In genomic region chr12:84650234-84650633, GRCm38 (mm10) we compare ENCODE assay signal across 23 mouse cellular contexts. TPM values are rescaled to one million over a fixed set of nuclear protein-coding genes. Genes with fewer than 3 reads are reported as not detected.
A peak's percentile ranks its signal among the peaks of the same experiment; 100 is the strongest.
DNase-seq lines count a peak whose midpoint lies in the region; ATAC-seq and TF ChIP-seq lines count a peak whose summit lies in the region.
"Had no signal": no experiment of that assay in that cellular context is flagged by ENCODE, and none has a peak within 500 bp of the region (broad histone marks: within the 10 kb centered on the region; RNA-seq: fewer than 3 reads in every experiment).

No protein-coding gene starts in this region.

- no peaks in the 10 kb centered on the region for H3K4me1 ChIP-seq in midbrain, embryonic 11.5 days (ENCODE audit: control insufficient read depth, insufficient read depth, low read length)
- H3K4me1 ChIP-seq in midbrain, postnatal 0 days (ENCODE audit: insufficient read depth, low read length): no peaks in the 10 kb centered on the region
- peaks cover 0 to 13% of the 10 kb centered on the region in 2 experiments; a peak in 1 of 4 replicates for H3K4me1 ChIP-seq in ES-E14 (ENCODE audit: control insufficient read depth in 2 of 2, insufficient read depth in 2 of 2, low read length in 2 of 2, poor library complexity in 1 of 2)
- H3K4me1 ChIP-seq in hindbrain, embryonic 13.5 days (replicated peaks): 0 out of 2 replicates have a peak, but pooled peaks cover 2% of the 10 kb centered on the region
- H3K4me1 ChIP-seq: embryonic facial prominence, embryonic 12.5 days; forebrain, embryonic 15.5 days; heart, embryonic 15.5 days; hindbrain, embryonic 15.5 days had no signal

- no peaks in the 10 kb centered on the region for H3K9me3 ChIP-seq in midbrain, embryonic 11.5 days (ENCODE audit: control insufficient read depth, low read length)
- H3K9me3 ChIP-seq in midbrain, postnatal 0 days (ENCODE audit: low read length): no peaks in the 10 kb centered on the region
- no peaks in the 10 kb centered on the region for H3K9me3 ChIP-seq in ES-E14 (ENCODE audit: control insufficient read depth, insufficient read depth, low read depth, low read length)
- H3K9me3 ChIP-seq in hindbrain, embryonic 13.5 days: no peaks in the 10 kb centered on the region
- H3K9me3 ChIP-seq: embryonic facial prominence, embryonic 12.5 days; forebrain, embryonic 15.5 days; heart, embryonic 15.5 days; hindbrain, embryonic 10.5 days; hindbrain, embryonic 15.5 days had no signal

- no peak overlapping the region for H3K27ac ChIP-seq in midbrain, embryonic 11.5 days (ENCODE audit: low read depth, low read length)
- H3K27ac ChIP-seq in midbrain, postnatal 0 days (ENCODE audit: low read depth, low read length): no peak overlapping the region
- no peak overlapping the region for H3K27ac ChIP-seq in ES-E14 (ENCODE audit: insufficient read depth, low read depth, low read length, poor library complexity, severe bottlenecking)
- no peak overlapping the region for H3K27ac ChIP-seq in hindbrain, embryonic 13.5 days
- H3K27ac ChIP-seq: embryonic facial prominence, embryonic 12.5 days; forebrain, embryonic 15.5 days; heart, embryonic 15.5 days; hindbrain, embryonic 15.5 days had no signal

- no peak for ATAC-seq in midbrain, embryonic 11.5 days (ENCODE audit: low FRiP score)
- no peak for ATAC-seq in midbrain, postnatal 0 days (ENCODE audit: low FRiP score)
- no peak for ATAC-seq in hindbrain, embryonic 13.5 days (ENCODE audit: low FRiP score)
- ATAC-seq: activated CD4-positive, CD25-positive, alpha-beta regulatory T cell, adult 4 months; forebrain, embryonic 15.5 days; intestine, embryonic 16.5 days; Patski had no signal

- TF ChIP-seq CTCF in midbrain, postnatal 0 days (IDR thresholded peaks at IDR 0.05): no peak

- 90% methylated on average over 13 of the region's 13 CpGs for WGBS in midbrain, embryonic 11.5 days
- WGBS in midbrain, postnatal 0 days: 88% methylated on average over 12 of the region's 13 CpGs
- WGBS in hindbrain, embryonic 13.5 days: 80% methylated on average over 13 of the region's 13 CpGs

- no peak overlapping the region for H3K9ac ChIP-seq in midbrain, embryonic 11.5 days (ENCODE audit: low read length)
- H3K9ac ChIP-seq in midbrain, postnatal 0 days (replicated peaks; ENCODE audit: low read length, poor library complexity, severe bottlenecking): no peak overlapping the region
- H3K9ac ChIP-seq in ES-E14 (ENCODE audit: insufficient read depth, low read depth, low read length, poor library complexity, severe bottlenecking): peak overlapping the region; percentile 26
- no peak overlapping the region for H3K9ac ChIP-seq in hindbrain, embryonic 13.5 days
- H3K9ac ChIP-seq: embryonic facial prominence, embryonic 12.5 days; forebrain, embryonic 15.5 days; heart, embryonic 15.5 days; hindbrain, embryonic 15.5 days had no signal

- in situ Hi-C loops in ES-E14 (cut with MboI; ENCODE audit: low sequenced_read_pairs in 2 of 2, unreplicated experiment in 2 of 2): loop anchor here in 1 of 2 experiments (10.0 kb wide), 1 partner anchor 105 kb away; no protein-coding TSS in a partner anchor

- H3K4me2 ChIP-seq in midbrain, embryonic 11.5 days: no peak overlapping the region
- H3K4me2 ChIP-seq in midbrain, postnatal 0 days (ENCODE audit: low read depth, low read length, poor library complexity, severe bottlenecking): no peak overlapping the region
- H3K4me2 ChIP-seq in hindbrain, embryonic 13.5 days: no peak overlapping the region
- H3K4me2 ChIP-seq: embryonic facial prominence, embryonic 12.5 days; forebrain, embryonic 15.5 days; heart, embryonic 11.5 days; heart, embryonic 15.5 days; hindbrain, embryonic 15.5 days had no signal

- no peaks in the 10 kb centered on the region for H3K36me3 ChIP-seq in midbrain, embryonic 11.5 days (ENCODE audit: control insufficient read depth, insufficient read depth, low read length)
- no peaks in the 10 kb centered on the region for H3K36me3 ChIP-seq in midbrain, postnatal 0 days (ENCODE audit: insufficient read depth, low read length)
- no peaks in the 10 kb centered on the region; the same call in 1 of the 2 replicates for H3K36me3 ChIP-seq in ES-E14 (ENCODE audit: control insufficient read depth, insufficient read depth, low read length, poor library complexity, severe bottlenecking)
- no peaks in the 10 kb centered on the region for H3K36me3 ChIP-seq in hindbrain, embryonic 13.5 days
- H3K36me3 ChIP-seq: embryonic facial prominence, embryonic 12.5 days; forebrain, embryonic 15.5 days; heart, embryonic 15.5 days; hindbrain, embryonic 10.5 days; hindbrain, embryonic 15.5 days had no signal

- DNase-seq in cerebellum, postnatal 10 days: peak; percentile 62 to 63
- no peak for DNase-seq in cerebellum, adult 11-12 months
- peak; percentile 57 for DNase-seq in midbrain, embryonic 11.5 days (ENCODE audit: low spot score, missing footprints)
- DNase-seq in midbrain, postnatal 0 days (ENCODE audit: low spot score): no peak
- no peak for DNase-seq in ES-E14 (ENCODE audit: low read depth, low spot score)
- DNase-seq in testis, postnatal 10 days (ENCODE audit: low spot score): peak; percentile 54
- DNase-seq: cerebellum, adult 18-20 months; gastrocnemius, postnatal 10 days; heart, adult 18-20 months; heart, postnatal 14 days; kidney, adult 2 months had no signal

- H3K27me3 ChIP-seq in midbrain, embryonic 11.5 days (ENCODE audit: control insufficient read depth, insufficient read depth, low read length): no peaks in the 10 kb centered on the region
- H3K27me3 ChIP-seq in midbrain, postnatal 0 days (ENCODE audit: insufficient read depth, low read length): 0 out of 2 replicates have a peak, but pooled peaks cover 5% of the 10 kb centered on the region
- peaks cover 37% of the 10 kb centered on the region for H3K27me3 ChIP-seq in hindbrain, embryonic 13.5 days
- H3K27me3 ChIP-seq: forebrain, embryonic 15.5 days had no signal

- H3K4me3 ChIP-seq in midbrain, embryonic 11.5 days (ENCODE audit: low read depth, low read length): no peak overlapping the region
- no peak overlapping the region for H3K4me3 ChIP-seq in midbrain, postnatal 0 days (ENCODE audit: low read depth, low read length)
- peak overlapping the region; percentile 53 to 61 for H3K4me3 ChIP-seq in ES-E14 (ENCODE audit: insufficient read depth in 1 of 2, low read depth in 1 of 2, low read length in 2 of 2, poor library complexity in 1 of 2, severe bottlenecking in 1 of 2)
- H3K4me3 ChIP-seq in hindbrain, embryonic 13.5 days: no peak overlapping the region
- H3K4me3 ChIP-seq: embryonic facial prominence, embryonic 12.5 days; forebrain, embryonic 15.5 days; heart, embryonic 15.5 days; hindbrain, embryonic 10.5 days; hindbrain, embryonic 15.5 days had no signal

TF ChIP-seq in ES-E14, 5 proteins besides CTCF, POLR2A, EP300 and RAD21:
- TF ChIP-seq HCFC1 (IDR thresholded peaks at IDR 0.05; ENCODE audit: borderline replicate concordance, insufficient read depth, low read length): no peak
- TF ChIP-seq CHD2 (IDR thresholded peaks at IDR 0.05; ENCODE audit: low read depth, low read length): no peak
- no peak for TF ChIP-seq ZC3H11A (IDR thresholded peaks at IDR 0.05; ENCODE audit: borderline replicate concordance, low read depth, low read length)

RNA-seq across cellular contexts. Expression of gene Vrtn, which starts 9.4 kb away (rescaled TPM):
- 0.05 TPM in 1 of 2 replicates, not detected in the other for polyA plus RNA-seq in midbrain, embryonic 11.5 days (2014; fragmentation: Nextera tagmentation; extraction: Ambion mirVana)
- not detected in 2 replicates for total RNA-seq in midbrain, postnatal 0 days (2014; rRNA removed)
- polyA plus RNA-seq in midbrain, postnatal 0 days (2015; fragmentation: Nextera tagmentation; extraction: Ambion mirVana): not detected in 2 replicates
- total RNA-seq in ES-E14 (2012; rRNA removed): 4.1 and 5.8 TPM in 2 replicates
- not detected in 2 replicates for polyA plus RNA-seq in hindbrain, embryonic 13.5 days (2015; fragmentation: Nextera tagmentation; extraction: Ambion mirVana)
- total RNA-seq: gastrocnemius, postnatal 10 days; gastrocnemius, postnatal 4 days; heart, adult 18-20 months; heart, postnatal 14 days had no signal
- polyA plus RNA-seq: activated CD4-positive, CD25-positive, alpha-beta regulatory T cell, adult 4 months; embryonic facial prominence, embryonic 12.5 days; forebrain, embryonic 11.5 days; forebrain, embryonic 15.5 days; heart, embryonic 11.5 days; heart, embryonic 15.5 days; hindbrain, embryonic 10.5 days; intestine, embryonic 16.5 days; kidney, adult 2 months; Patski had no signal

RNA-seq across cellular contexts. Expression of gene Abcd4, which starts 33.0 kb away (rescaled TPM):
- 6.4 and 7.6 TPM in 2 replicates for polyA plus RNA-seq in midbrain, embryonic 11.5 days (2014; fragmentation: Nextera tagmentation; extraction: Ambion mirVana)
- 6.8 and 10.0 TPM in 2 replicates for total RNA-seq in midbrain, postnatal 0 days (2014; rRNA removed)
- 9.0 and 10.4 TPM in 2 replicates for polyA plus RNA-seq in midbrain, postnatal 0 days (2015; fragmentation: Nextera tagmentation; extraction: Ambion mirVana)
- 26.9 and 49.5 TPM in 2 replicates for total RNA-seq in ES-E14 (2012; rRNA removed)
- 12.4 and 13.8 TPM in 2 replicates for polyA plus RNA-seq in hindbrain, embryonic 13.5 days (2015; fragmentation: Nextera tagmentation; extraction: Ambion mirVana)

RNA-seq across cellular contexts. Expression of gene Syndig1l, which starts 48.4 kb away (rescaled TPM):
- polyA plus RNA-seq in midbrain, embryonic 11.5 days (2014; fragmentation: Nextera tagmentation; extraction: Ambion mirVana): 0.22 and 0.37 TPM in 2 replicates
- total RNA-seq in midbrain, postnatal 0 days (2014; rRNA removed): 29.3 and 32.0 TPM in 2 replicates
- polyA plus RNA-seq in midbrain, postnatal 0 days (2015; fragmentation: Nextera tagmentation; extraction: Ambion mirVana): 15.7 and 17.4 TPM in 2 replicates
- 0.09 and 0.16 TPM in 2 replicates for total RNA-seq in ES-E14 (2012; rRNA removed)
- polyA plus RNA-seq in hindbrain, embryonic 13.5 days (2015; fragmentation: Nextera tagmentation; extraction: Ambion mirVana): 4.8 and 5.3 TPM in 2 replicates
- total RNA-seq: gastrocnemius, postnatal 10 days; gastrocnemius, postnatal 4 days; heart, postnatal 14 days had no signal
- polyA plus RNA-seq: activated CD4-positive, CD25-positive, alpha-beta regulatory T cell, adult 4 months; heart, embryonic 11.5 days; heart, embryonic 15.5 days; kidney, adult 2 months; Patski had no signal

Comparison
In these comparisons a context has a peak if more than half of its experiments do, and no peak if none do; other contexts are left out.
1. DNase-seq: peak in cerebellum, postnatal 10 days (2 of 2), midbrain, embryonic 11.5 days (single experiment) and testis, postnatal 10 days (single experiment); none in cerebellum, adult 11-12 months (single experiment), midbrain, postnatal 0 days (single experiment) and ES-E14 (single experiment).
2. H3K4me3 ChIP-seq: peak in ES-E14 (2 of 2); none in midbrain, embryonic 11.5 days (single experiment), midbrain, postnatal 0 days (single experiment) and hindbrain, embryonic 13.5 days (single experiment).